Mouse (Mus musculus) embryonic facial prominence, embryonic 13.5 days (tissue): ENCODE data around the gene Scd2. TPM values are rescaled to one million over a fixed set of nuclear protein-coding genes. Genes with fewer than 3 reads are reported as not detected.
"Not testable (repeated sequence)": the region's sequence is repeated elsewhere in the genome, so short reads cannot be mapped to it uniquely, and the experiment has no call there.

Experiments used
- ATAC-seq: fragments of 200-750 bp; cut with Nextera tagmentation; 2 replicates; pipeline ENCODE4 v1.8.0; 2017; ENCODE audit warnings: low read depth; ENCODE audit not compliant: insufficient number of reproducible peaks, insufficient read depth, low FRiP score, low TSS enrichment
- H3K27ac ChIP-seq: fragments of 300-500 bp; sonication (generic); 2 replicates; pipeline ENCODE4 v1.5.1; 2015; ENCODE audit warnings: moderate library complexity, mild to moderate bottlenecking, inconsistent platforms
- H3K27me3 ChIP-seq: fragments of 300-500 bp; sonication (generic); 2 replicates; pipeline ENCODE4 v1.6.1; 2015; ENCODE audit warnings: mild to moderate bottlenecking, inconsistent platforms
- H3K36me3 ChIP-seq: fragments of 300-500 bp; sonication (generic); 2 replicates; pipeline ENCODE4 v1.6.1; 2015; ENCODE audit warnings: mild to moderate bottlenecking, inconsistent platforms
- H3K4me1 ChIP-seq: fragments of 300-500 bp; sonication (generic); 2 replicates; pipeline ENCODE4 v1.6.1; 2015; ENCODE audit warnings: inconsistent platforms
- H3K4me2 ChIP-seq: fragments of 300-500 bp; sonication (generic); 2 replicates; pipeline ENCODE4 v1.6.1; 2015; ENCODE audit warnings: moderate library complexity, mild to moderate bottlenecking, inconsistent platforms
- H3K4me3 ChIP-seq: fragments of 300-500 bp; sonication (generic); 2 replicates; pipeline ENCODE4 v1.5.1; 2015; ENCODE audit warnings: mild to moderate bottlenecking, inconsistent platforms
- H3K9ac ChIP-seq: fragments of 300-500 bp; sonication (generic); 2 replicates; pipeline ENCODE4 v1.6.1; 2015; ENCODE audit warnings: mild to moderate bottlenecking, inconsistent platforms
- H3K9me3 ChIP-seq: fragments of 300-500 bp; sonication (generic); 2 replicates; pipeline ENCODE4 v1.6.1; 2016; ENCODE audit warnings: inconsistent platforms
- WGBS: fragments of 180-500 bp; shearing (Covaris S2); methylation state at CpG from one replicate; pipeline ENCODE4 v1.1.7; 2015; ENCODE audit warnings: mixed read lengths; 5-methylcytosine and 5-hydroxymethylcytosine counted together
- polyA plus RNA-seq: library from polyadenylated mRNA; unstranded; fragments of >200 nt; fragmentation: Nextera tagmentation; extraction: Ambion mirVana; gene quantifications from 2 replicates; pipeline ENCODE4 v1.2.1, GENCODE M21; 2015

Gene Scd2
- 211 and 213 TPM in 2 replicates for polyA plus RNA-seq

- 4% methylated on average over 21 of the region's 21 CpGs for WGBS
- peaks cover 33% of the 10 kb centered on the region for H3K36me3 ChIP-seq
- peaks cover 56% of the 10 kb centered on the region for H3K4me1 ChIP-seq
- peak within 1 kb of the TSS; percentile 100 for H3K4me2 ChIP-seq
- H3K9me3 ChIP-seq: no peaks in the 10 kb centered on the region
- H3K4me3 ChIP-seq: peak within 1 kb of the TSS; percentile 91
- no peaks in the 10 kb centered on the region for H3K27me3 ChIP-seq
- ATAC-seq: no peak; the same call in 1 of the 2 replicates
- peak within 1 kb of the TSS; percentile 98 for H3K9ac ChIP-seq
- H3K27ac ChIP-seq: peak within 1 kb of the TSS; percentile 99
These were observed at the start of gene Scd2 for GRCm38 (mm10) chr19:44292941-44293768. TSS of gene Scd2 (plus strand) at chr19:44293674.

DNA sequence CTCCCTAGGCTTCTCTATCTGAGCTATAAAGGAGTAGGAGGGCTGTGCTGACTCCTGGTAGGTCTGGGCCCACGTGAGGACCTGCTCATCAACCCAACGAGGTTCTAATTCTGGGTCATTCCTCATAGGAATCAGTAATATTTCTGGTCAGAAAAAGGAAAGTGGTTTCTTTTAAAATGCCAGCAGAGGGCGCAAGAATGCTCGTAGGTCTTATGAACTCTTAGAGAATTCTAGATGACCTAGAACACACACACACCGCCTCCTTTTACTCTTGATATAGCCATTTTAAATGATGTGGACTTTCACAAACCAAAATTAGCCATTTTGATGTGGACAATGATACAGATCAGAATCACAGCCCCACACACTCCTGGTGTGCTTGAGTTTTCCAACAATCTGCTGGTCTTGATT is 47.7 kb upstream of the Scd2 start:
- no peak for ATAC-seq
- H3K4me1 ChIP-seq: peaks cover 27% of the 10 kb centered on the region
- no peaks in the 10 kb centered on the region for H3K36me3 ChIP-seq
- peak overlapping the region; percentile 75 for H3K4me2 ChIP-seq
- no peak overlapping the region for H3K9ac ChIP-seq
- WGBS: under 1% methylated on average over 5 of the region's 5 CpGs
- H3K4me3 ChIP-seq: no peak overlapping the region
- H3K9me3 ChIP-seq: no peaks in the 10 kb centered on the region
- no peak overlapping the region for H3K27ac ChIP-seq
- H3K27me3 ChIP-seq: no peaks in the 10 kb centered on the region

GRCm38 (mm10) chr19:44246341-44246911 is 47.0 kb upstream of the Scd2 start:
- Histone ChIP-seq H3K27ac (0 out of 2 replicates have a peak overlapping the region, but pooled peaks have one; percentile 16), H3K36me3 (no peaks in the 10 kb centered on the region), H3K4me2 (peak overlapping the region; percentile 75; the same call in 1 of the 2 replicates), H3K27me3 (no peaks in the 10 kb centered on the region), H3K9ac (no peak overlapping the region), H3K4me3 (no peak overlapping the region), H3K4me1 (peaks cover 27% of the 10 kb centered on the region), H3K9me3 (no peaks in the 10 kb centered on the region)
- ATAC-seq: no peak
- 49% methylated on average over 11 of the region's 11 CpGs for WGBS

DNA sequence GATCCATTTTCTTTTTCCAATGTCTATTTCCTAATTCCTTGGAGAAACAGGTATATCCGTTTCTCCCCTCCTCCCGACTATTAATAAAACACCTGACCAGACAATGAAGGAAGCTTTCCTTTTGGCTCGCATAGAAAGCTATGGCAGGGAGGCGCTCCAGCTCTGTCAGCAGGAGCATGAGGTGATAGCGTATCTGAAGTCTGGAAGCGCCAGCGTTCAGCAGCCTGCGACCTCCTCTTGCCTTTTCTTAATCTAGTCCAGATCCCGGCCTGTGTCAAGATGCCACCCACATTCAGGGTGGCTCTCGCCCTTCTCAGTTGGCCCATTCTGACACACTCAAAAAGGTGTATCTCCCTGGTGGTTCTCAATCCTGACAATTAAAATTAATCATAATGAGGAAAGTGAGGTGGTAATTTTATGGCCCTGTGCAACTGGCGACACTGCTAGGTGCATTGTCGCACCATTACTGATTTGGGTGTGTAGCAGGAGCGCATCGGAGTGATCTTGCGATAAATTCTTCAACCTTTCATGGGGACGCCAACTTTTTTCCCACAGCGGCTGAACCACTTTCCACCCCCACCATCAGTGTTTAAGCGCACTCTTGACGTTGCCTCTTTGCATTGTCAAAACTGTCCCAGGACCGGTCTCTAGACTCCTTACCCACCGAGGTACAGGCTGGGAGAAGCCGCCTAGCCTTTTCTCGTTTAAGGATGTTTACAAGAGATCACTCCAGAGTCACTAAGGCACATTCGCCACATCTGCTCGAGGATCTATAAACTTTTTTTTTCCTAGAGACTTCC is 46.0 kb upstream of the Scd2 start:
- H3K4me2 ChIP-seq: peak overlapping the region; percentile 75
- peaks cover 32% of the 10 kb centered on the region for H3K4me1 ChIP-seq
- peak overlapping the region; percentile 49 for H3K4me3 ChIP-seq
- peak overlapping the region; percentile 94 for H3K27ac ChIP-seq
- H3K27me3 ChIP-seq: no peaks in the 10 kb centered on the region
- no peaks in the 10 kb centered on the region for H3K9me3 ChIP-seq
- no peaks in the 10 kb centered on the region for H3K36me3 ChIP-seq
- peak overlapping the region; percentile 74 for H3K9ac ChIP-seq
- 2% methylated on average over 25 of the region's 25 CpGs for WGBS
- 0 out of 2 replicates have a peak, but pooled peaks have one; percentile 2 for ATAC-seq

GRCm38 (mm10) chr19:44248081-44248853 is 45.2 kb upstream of the Scd2 start:
- Histone ChIP-seq H3K4me2 (peak overlapping the region; percentile 75), H3K36me3 (no peaks in the 10 kb centered on the region), H3K27ac (peak overlapping the region; percentile 94), H3K9me3 (no peaks in the 10 kb centered on the region), H3K27me3 (no peaks in the 10 kb centered on the region), H3K4me1 (peaks cover 32% of the 10 kb centered on the region), H3K4me3 (peak overlapping the region; percentile 49), H3K9ac (peak overlapping the region; percentile 74)
- peak; percentile 96 for ATAC-seq
- WGBS: 2% methylated on average over 36 of the region's 36 CpGs

GRCm38 (mm10) chr19:44248854-44249351 is 44.6 kb upstream of the Scd2 start:
- Histone ChIP-seq H3K4me2 (peak overlapping the region; percentile 75), H3K4me1 (peaks cover 32% of the 10 kb centered on the region), H3K36me3 (no peaks in the 10 kb centered on the region), H3K27ac (peak overlapping the region; percentile 94), H3K27me3 (no peaks in the 10 kb centered on the region), H3K4me3 (peak overlapping the region; percentile 49; the same call in 1 of the 2 replicates), H3K9ac (no peak overlapping the region), H3K9me3 (no peaks in the 10 kb centered on the region)
- ATAC-seq: no peak
- 58% methylated on average over 11 of the region's 11 CpGs for WGBS

DNA sequence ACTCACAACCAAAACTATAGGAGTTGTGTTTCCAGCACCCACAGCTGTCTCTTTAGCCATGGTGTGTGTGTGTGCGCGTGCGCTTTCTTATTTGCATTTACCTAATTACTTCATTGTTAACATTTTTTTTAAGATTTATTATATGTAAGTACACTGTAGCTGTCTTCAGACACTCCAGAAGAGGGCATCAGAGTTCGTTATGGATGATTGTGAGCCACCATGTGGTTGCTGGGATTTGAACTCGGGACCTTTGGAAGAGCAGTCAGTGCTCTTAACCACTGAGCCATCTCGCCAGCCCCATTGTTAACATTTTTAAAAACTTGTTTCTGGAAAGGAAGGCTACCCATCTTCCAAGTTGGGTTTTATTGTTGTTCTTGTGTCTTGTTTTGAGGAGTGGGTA is 42.3 kb upstream of the Scd2 start:
- not testable (repeated sequence) for H3K27me3 ChIP-seq, H3K4me2 ChIP-seq, H3K9me3 ChIP-seq, H3K36me3 ChIP-seq, ATAC-seq, H3K27ac ChIP-seq, H3K9ac ChIP-seq, H3K4me3 ChIP-seq
- H3K4me1 ChIP-seq: peaks cover 30% of the 10 kb centered on the region
- WGBS: 92% methylated on average over 6 of the region's 6 CpGs

GRCm38 (mm10) chr19:44251936-44252558 is 41.4 kb upstream of the Scd2 start:
- H3K4me1 ChIP-seq: peaks cover 20% of the 10 kb centered on the region
- no peaks in the 10 kb centered on the region for H3K36me3 ChIP-seq
- WGBS: 46% methylated on average over 12 of the region's 12 CpGs
- no peak overlapping the region for H3K9ac ChIP-seq
- no peaks in the 10 kb centered on the region for H3K9me3 ChIP-seq
- no peak overlapping the region for H3K27ac ChIP-seq
- ATAC-seq: no peak
- H3K27me3 ChIP-seq: no peaks in the 10 kb centered on the region
- H3K4me2 ChIP-seq: no peak overlapping the region
- H3K4me3 ChIP-seq: no peak overlapping the region

- WGBS: 96% methylated on average over 4 of the region's 4 CpGs
- not testable (repeated sequence) for H3K4me1 ChIP-seq, ATAC-seq, H3K36me3 ChIP-seq, H3K27me3 ChIP-seq, H3K9me3 ChIP-seq, H3K9ac ChIP-seq, H3K27ac ChIP-seq, H3K4me2 ChIP-seq, H3K4me3 ChIP-seq
These were observed 39.4 kb upstream of the Scd2 start for GRCm38 (mm10) chr19:44254106-44254505.

DNA sequence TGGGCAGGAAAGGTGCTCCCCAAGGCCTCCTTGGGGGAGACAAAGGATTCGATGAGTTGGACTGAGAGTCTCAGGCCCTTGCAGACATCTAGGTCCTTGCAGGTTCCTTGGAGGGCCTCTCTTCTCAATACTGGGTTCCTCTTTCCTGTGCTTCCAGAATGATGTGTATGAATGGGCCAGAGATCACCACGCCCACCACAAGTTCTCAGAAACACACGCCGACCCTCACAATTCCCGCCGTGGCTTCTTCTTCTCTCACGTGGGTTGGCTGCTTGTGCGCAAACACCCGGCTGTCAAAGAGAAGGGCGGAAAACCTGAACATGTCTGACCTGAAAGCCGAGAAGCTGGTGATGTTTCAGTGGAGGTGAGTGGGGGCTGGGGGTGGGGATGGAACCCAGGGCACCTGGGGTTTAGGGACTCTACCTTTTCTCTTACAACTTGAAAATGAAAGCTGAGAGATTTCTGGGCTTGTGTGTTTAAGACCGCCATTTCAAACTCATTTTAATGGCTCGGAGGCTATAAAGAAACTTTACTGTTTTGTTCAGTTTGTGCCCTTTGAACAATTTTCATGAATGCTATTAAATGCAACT is 36.0 kb upstream of the Scd2 start:
- H3K27me3 ChIP-seq: no peaks in the 10 kb centered on the region
- H3K4me1 ChIP-seq: no peaks in the 10 kb centered on the region
- no peaks in the 10 kb centered on the region for H3K9me3 ChIP-seq
- H3K4me2 ChIP-seq: no peak overlapping the region
- ATAC-seq: no peak
- H3K36me3 ChIP-seq: no peaks in the 10 kb centered on the region
- no peak overlapping the region for H3K4me3 ChIP-seq
- no peak overlapping the region for H3K27ac ChIP-seq
- H3K9ac ChIP-seq: no peak overlapping the region
- WGBS: 83% methylated on average over 13 of the region's 13 CpGs
